Mouse (Mus musculus) large intestine, adult 2 months (tissue): ENCODE measurements around the gene Kcnq1. TPM values are rescaled to one million over a fixed set of nuclear protein-coding genes. Genes with fewer than 3 reads are reported as not detected.

Source experiments
- DNase-seq: peaks from one replicate; pipeline ENCODE4 v3.0.0-alpha.2; 2012; ENCODE audit warnings: low read depth, low spot score
- WGBS: fragments of 180-500 bp; shearing (Covaris S2); methylation state at CpG from one replicate; pipeline ENCODE4 v1.1.7; 2018; 5-methylcytosine and 5-hydroxymethylcytosine counted together
- polyA plus RNA-seq: library from polyadenylated mRNA; depleted of rRNA; stranded (reverse); fragments of >200 nt; gene quantifications from 2 replicates; pipeline ENCODE4 v1.2.3, GENCODE M21; 2012; rRNA removed

The Kcnq1 gene
- 52.6 and 54.8 TPM in 2 replicates for polyA plus RNA-seq

- whole genome bisulfite sequencing, result 33% methylated on average over 4 of the region's 4 CpGs
- no peak for DNase-seq
Measured at GRCm38 (mm10) chr7:143106062-143106461, at the start of gene Kcnq1. Gene Kcnq1 (plus strand): TSS chr7:143106362.

- WGBS, result 33% methylated on average over 5 of the region's 5 CpGs
- DNase-seq, result no peak
Measured at GRCm38 (mm10) chr7:143057023-143057422, 49.1 kb upstream of the Kcnq1 start.

DNA sequence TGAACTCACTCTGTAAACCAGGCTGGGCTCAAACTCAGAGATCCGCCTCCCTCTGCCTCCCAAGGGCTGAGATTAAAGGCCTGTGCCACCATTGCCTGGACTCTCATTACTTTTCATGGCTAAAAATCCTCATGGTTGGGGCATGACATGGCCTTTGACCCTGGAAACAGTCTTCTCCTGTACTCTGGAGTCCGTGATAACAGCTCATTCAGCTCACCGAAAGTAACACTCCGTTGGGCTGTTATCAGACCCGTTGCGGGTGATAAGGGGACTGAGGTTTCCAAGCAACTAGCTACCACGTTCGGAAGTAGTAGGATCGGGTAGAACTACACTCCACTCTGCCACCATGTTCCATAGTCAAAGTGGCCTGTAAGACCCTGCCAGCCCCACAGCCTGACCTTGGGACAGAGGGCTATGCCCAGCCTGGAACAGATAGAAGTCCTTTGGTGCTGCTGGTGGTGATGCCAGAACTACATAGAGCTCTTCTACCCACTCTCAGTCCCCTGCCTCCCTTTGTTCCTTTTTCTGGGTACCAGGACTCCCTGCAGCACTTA is 48.4 kb upstream of the Kcnq1 start:
- WGBS, result 36% methylated on average over 9 of the region's 9 CpGs
- no peak for DNase-seq

DNA sequence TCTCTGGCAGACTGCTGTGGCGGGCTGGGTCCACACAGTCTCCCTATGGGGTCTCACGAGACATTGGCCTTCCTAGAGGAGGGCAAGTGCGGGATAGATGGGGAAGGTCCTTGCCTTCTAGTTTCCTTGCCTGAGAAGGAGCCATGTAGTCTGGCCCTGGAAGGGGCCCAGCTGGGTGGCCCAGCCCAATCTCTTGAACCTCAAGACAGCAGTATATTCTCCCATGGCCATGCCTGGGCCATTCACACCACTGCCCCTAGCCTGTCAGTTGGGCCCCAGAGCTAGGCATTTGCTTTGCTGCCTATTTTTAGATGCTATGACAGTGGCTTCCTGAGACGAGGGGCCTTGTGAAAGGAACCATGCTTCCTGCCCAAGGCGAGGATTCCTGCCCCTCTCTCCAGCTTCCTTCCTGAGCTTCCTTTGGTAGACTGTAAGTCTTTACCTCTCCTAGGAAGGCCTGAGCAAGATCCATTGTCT is 47.9 kb upstream of the Kcnq1 start:
- DNase-seq, result no peak
- WGBS, result 61% methylated on average over 5 of the region's 5 CpGs

DNA sequence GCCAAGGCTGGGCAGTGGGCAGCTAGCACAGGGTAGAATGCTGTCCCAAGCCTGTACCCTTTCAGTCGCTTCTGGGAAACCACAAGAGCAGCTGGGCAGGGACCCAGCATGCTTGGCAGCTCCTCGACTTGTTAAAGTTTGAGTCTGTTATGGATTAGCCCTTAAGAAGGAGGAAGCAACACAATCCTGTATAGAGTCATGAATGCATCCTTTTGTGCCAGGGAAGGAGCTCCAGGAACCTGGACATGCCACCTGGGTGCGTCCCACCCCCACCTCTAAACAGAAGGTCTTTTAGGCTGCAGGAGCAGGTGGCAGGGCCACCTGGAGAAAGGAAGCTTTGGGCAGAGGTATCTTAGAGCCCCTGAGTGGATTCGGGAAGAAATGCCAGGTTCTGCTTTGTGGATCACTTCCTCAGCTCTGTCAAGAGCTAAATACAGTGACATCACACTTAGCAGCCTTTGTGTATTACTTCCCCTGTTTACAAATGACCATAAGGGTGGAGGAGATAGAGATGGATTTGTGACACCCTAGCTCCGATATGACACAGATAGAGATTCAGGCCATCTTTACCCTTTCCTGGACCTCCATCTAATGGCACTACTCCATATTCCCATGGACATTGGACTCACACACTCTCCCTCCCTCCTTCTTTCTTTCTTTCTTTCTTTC is 46.8 kb upstream of the Kcnq1 start:
- 13% methylated on average over 5 of the region's 5 CpGs for WGBS

GRCm38 (mm10) chr7:143062704-143063103 is 43.5 kb upstream of the Kcnq1 start:
- DNase-seq, result no peak
- WGBS, result 23% methylated on average over 2 of the region's 2 CpGs

More for the DNA sequence above, 46.8 kb upstream of the Kcnq1 start:
- DNase-seq, result no peak

DNA sequence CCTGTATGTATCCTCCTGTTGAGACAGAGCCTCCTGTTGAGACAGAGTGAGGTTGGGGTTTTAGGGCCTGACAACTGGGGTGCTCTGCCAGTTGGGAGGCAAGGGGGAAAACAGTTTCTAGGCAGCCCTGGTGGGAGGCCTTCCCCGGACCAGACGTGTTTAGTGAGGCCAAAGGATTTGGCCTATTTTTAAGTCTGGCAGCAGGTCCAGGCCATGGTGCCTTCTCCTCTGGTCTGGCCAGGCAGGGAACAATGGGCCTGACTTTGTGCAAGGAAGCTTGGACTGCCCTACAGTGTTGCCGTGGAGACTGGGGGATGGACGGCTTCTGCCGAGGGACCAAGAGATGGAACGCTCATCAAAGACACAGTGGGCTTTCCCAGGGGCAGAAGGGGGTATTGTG is 41.9 kb upstream of the Kcnq1 start:
- no peak for DNase-seq
- 74% methylated on average over 6 of the region's 6 CpGs for WGBS

GRCm38 (mm10) chr7:143065692-143066091 is 40.5 kb upstream of the Kcnq1 start:
- DNase-seq, result no peak
- 91% methylated on average over 2 of the region's 2 CpGs for WGBS

DNA sequence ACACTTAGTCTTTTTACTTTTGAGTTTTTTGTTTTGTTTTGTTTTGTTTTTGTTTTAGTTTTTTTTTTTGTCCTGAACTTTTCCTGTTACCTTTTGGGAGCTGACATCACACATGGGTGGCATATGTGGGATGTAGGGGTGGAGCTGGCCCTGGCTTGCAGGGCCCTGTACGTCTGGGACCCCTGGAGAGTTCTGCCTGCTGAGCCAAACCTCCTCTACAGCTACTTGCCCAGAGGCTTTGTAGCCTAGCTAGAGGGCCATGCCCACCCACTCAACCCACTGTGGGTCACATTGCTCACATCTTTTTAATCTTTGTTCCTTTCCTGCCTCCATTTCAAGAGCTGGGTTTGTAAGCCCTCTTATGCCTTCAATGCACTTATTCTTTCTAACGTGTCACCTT is 38.7 kb upstream of the Kcnq1 start:
- DNase-seq, result no peak
- WGBS, result 70% methylated on average over 2 of the region's 2 CpGs

- WGBS, result 76% methylated on average over 3 of the region's 3 CpGs
- no peak for DNase-seq
Measured at GRCm38 (mm10) chr7:143067897-143068296, 38.3 kb upstream of the Kcnq1 start.

DNA sequence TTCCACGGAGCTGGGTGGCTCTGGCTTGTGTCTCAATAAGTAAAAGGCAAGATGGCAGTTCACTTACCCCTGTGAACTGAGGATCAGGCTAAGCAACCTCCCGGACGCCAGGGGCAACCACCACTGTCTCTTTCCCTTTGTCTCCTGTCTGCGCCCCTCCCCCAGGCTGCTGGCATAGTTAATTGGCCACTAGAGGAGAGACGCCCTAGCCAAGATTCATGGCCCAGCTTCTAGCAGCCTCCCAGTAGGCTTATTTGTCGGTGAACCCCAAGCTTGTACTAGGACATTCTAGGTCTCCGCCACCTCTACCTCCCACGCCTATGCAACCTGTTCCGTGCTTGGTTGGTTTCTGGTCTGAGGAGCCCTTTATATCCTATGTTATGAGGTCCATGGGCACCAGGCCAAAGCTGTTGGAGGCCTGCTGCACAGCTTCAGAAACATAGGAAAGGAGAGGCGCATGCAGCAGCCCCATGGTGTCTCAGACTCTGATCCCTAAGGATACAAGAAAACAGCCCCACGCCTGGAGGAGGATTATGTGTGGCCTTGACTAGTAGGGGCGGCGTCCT is 37.8 kb upstream of the Kcnq1 start:
- DNase-seq, result no peak
- whole genome bisulfite sequencing, result 52% methylated on average over 13 of the region's 13 CpGs

DNA sequence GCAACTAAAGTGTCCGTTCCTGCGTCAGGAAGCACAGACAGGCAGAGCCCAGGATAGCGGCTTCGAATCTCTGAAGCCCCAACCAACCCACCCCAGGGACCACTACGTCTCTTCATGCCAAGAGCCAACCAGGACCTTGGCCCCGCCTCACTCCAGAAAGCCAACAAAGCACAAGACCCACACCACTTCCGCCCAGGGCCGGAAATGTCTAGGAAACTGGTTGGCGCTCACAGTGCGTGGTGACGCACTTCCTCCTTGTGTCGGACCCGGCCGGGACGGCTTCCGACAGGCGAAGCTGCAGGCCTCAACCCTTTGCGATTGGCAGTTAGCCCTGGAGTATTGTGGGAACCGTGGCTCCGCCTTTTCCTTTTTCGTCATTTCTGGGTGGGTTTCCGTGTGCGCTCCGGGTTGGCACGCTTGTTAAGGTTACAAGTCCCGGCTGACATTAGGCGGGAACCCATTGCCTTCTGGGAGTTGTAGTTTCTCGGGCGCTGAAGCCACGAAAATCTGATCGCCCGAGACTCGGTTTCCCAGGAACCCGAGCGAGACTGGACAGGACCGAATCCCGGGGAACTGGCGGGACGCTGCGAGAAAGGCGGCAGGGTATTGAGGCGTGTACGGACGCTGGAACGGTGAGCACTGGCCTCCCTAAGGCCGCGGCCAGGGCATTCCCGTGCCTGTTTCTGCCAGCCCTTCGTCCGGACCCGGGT is 37.1 kb upstream of the Kcnq1 start, which contains the start of gene Tssc4:
Gene Tssc4, plus strand, starts transcription at position 368 of the 710 bp plus-strand sequence.
- WGBS, result under 1% methylated on average over 51 of the region's 51 CpGs
- DNase-seq, result peak; percentile 100

DNA sequence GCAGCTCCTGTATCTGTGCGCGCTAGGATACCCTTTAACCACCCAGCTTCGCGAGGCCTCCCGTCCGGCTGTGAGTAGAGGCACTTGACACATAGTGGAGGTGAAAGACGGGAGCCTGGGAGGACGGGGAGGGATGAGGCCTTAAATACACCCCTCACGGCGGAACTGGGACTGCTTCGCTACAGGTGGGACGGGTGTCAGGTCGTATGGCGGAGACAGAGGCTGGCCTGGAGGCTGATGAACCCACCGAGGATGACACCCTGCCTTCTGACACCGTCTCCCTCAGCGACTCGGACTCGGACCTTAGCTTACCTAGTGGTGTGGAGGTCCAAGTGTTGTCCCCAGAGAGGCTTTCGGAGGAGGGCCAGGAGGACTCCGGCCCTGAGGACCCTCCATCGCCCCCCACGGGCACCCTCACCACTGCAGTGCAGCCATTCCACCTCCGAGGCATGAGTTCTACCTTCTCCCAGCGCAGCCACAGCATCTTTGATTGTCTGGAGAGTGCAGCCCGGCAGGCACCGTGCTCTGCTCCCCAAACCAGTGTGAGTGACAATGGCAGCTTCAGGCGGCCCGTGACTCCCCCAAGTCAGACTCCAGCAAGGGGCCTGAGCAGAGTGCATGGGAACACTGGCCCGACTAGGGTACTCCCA is 36.3 kb upstream of the Kcnq1 start:
- 5% methylated on average over 30 of the region's 30 CpGs for WGBS
- DNase-seq, result no peak

GRCm38 (mm10) chr7:143070506-143071070 is 35.6 kb upstream of the Kcnq1 start:
- 86% methylated on average over 10 of the region's 10 CpGs for WGBS
- DNase-seq, result no peak

DNA sequence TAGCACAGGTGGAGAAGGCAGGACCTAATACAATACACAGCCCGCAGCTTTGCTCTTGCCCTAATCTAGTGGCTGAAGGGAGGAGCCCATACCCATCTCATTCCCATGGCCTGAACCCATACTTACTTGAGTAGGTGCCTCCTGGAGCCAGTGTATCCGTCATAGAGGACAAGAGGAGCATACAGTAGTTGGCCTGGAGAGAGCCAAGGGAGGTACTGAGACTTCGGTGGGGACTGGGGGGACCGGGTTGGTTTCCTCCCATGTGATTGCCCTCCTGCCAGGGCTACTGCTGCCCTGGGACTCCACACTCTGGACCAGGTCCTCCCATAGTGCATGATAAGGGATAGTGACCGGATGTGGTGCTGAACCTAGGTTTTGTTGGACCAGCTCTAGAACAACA is 33.6 kb upstream of the Kcnq1 start:
- no peak for DNase-seq
- WGBS, result 89% methylated on average over 5 of the region's 5 CpGs

- no peak for DNase-seq
Measured at GRCm38 (mm10) chr7:143073086-143073485, 33.1 kb upstream of the Kcnq1 start.

DNA sequence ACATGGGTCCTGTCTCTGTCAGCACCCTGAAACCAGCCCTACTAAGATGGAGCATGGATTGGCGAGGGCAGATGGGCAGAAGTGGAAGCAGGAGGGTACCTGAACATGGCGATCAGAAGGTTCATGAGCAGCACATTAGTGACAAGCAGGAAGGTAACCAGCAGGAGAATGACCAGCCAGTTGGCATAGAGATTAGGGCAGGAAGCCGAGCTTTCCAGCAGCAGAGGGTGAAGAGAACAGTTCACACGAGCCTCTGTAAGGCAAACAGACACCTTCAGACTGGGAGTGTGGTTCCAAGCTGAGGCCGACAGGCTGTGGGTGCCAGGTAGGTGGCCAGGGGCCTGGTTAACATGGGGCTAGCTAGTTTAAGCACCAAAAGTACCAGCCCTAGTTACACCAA is 30.8 kb upstream of the Kcnq1 start:
- no peak for DNase-seq
- 77% methylated on average over 5 of the region's 5 CpGs for WGBS

More at GRCm38 (mm10) chr7:143073086-143073485, 33.1 kb upstream of the Kcnq1 start:
- 71% methylated on average over 1 of the region's 1 CpGs for WGBS

DNA sequence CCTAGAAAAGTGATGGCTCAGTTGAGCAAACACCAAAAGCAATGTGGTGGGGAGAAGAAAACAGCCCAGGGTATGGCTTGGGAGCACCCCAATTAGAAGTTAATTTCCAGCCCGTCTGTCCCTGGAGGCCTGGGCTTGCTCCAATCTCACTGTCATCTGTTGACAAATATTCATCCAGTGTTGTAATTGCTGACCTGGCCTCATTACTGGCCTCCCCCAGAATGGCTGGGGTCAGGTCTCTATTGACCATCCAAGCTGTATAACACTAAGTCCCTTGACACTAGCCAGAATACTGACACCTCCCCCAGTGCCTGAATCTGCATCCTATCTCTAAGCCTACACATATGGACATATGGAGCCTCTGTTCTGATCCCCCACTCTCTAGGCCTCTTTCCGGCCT is 28.8 kb upstream of the Kcnq1 start:
- DNase-seq, result no peak
- WGBS, result 92% methylated on average over 2 of the region's 2 CpGs

DNA sequence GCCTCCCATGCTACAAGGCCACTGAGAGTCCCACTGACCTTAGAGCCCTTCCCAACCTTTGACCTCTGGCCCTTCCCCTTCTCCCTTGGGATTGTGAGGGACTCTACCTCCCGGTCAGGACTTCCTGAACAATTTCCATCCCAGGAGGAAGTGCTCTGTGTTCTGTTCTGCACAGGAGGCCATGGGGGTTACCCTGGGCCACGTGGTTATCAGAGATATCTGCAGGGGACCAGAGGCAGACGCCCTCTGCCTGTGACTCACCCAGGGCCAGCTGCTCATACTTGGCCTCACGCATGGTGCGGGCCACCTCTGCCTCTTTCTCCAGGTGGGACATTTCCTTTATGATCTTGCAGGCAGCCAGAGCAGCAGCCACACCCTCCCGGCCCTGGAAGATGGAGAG is 24.1 kb upstream of the Kcnq1 start:
- 45% methylated on average over 6 of the region's 6 CpGs for WGBS
- DNase-seq, result no peak

DNA sequence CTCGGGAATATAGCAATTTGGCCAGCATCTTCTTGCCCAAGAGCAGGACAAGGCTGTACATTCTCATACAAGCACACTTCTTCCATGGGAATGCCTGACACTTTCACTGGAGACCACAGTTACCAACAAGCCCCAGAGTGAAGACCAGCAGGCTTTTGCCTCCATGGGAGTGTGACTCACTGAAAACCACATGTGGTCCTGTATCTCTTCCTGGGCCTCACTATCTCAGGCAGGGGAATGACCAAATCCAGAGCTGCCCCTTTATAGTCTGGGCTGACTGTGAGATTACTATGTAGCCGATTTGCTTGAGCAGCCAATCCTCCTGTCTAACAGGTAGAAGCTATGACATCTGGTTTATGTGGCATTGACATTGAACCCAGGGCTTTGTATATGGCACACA is 22.5 kb upstream of the Kcnq1 start:
- no peak for DNase-seq
- 86% methylated on average over 2 of the region's 2 CpGs for WGBS
